Mouse (Mus musculus): ENCODE results near the gene Ddo.

DNA sequence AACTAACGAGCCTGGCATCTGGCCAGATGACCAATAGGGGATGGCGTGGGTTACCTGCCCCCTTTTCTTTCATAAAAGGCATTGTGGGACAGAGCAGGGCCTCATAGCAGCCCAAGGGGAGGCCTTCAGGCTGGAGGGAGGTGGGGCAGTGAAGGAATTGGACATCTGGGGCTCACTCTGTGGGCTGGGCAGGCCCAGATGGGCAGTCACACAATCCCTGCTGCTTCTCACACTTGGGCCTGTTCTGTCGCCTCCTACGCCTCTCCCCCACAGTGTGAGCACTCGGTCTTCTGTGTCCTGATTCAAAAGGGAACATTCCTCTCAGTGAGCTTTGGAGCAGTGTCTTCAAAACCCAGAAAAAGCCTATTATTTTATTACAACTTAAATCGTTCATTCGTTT is 8.5 kb downstream of the Ddo start:
- TF ChIP-seq FLI1 (IDR thresholded peaks at IDR 0.05; ENCODE audit: low read length) (no peak), GATA1 (IDR thresholded peaks at IDR 0.05; ENCODE audit: borderline replicate concordance, low read length) (no peak)

All from megakaryocyte, embryonic 14.5 days (primary cell).